Mouse (Mus musculus): ENCODE measurements around the gene Arhgef10l.

DNA sequence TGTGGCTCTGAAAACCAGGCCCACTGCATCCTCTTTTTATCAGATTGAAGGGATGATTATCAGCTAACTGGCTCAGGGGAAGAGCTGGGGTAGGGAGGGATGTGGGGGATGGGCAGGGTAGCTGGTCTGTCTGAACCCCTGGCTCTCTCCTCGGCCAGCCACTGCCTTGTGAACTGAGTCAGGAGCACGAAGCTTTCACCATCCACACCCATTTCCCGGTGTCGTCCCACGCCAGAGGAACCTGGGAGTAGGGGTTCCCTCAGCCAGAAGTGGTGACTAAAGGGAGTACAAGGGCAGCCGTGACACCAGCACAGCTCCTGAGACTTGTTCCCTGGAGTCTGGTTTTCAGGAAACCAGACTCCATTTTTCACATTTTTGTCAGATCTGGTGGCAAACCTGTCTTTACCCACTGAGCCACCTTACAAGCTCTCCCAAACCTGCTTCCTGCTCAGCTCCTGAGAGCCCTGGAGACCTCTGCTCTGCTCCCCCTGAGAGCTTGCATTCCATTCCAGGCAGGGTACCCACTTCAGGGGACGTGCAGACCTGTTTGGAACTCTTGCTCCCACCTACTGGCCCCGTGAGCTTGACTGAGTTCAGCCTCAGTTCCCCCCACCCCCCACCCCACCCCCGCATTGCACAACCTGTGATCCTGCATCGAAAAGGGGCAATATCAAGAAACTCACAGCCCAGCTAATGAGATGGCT is 2.8 kb downstream of the Arhgef10l start:
- TF ChIP-seq POLR2A (IDR thresholded peaks at IDR 0.05; ENCODE audit: borderline replicate concordance, low read depth, low read length) (no peak), CTCF (IDR thresholded peaks at IDR 0.05; ENCODE audit: low read depth, low read length) (no peak)
